Mouse (Mus musculus) right cerebral cortex, adult 2 months (tissue): ENCODE measurements around the gene Eci1.
"Not testable (repeated sequence)": the region's sequence is repeated elsewhere in the genome, so short reads cannot be mapped to it uniquely, and the experiment has no call there.

Experiments used
- DNase-seq, 2 experiments: peaks; one replicate each; pipeline ENCODE4 v3.0.0; 2021 to 2022; ENCODE audit warnings: low spot score in 2 of 2

Gene Eci1

DNA sequence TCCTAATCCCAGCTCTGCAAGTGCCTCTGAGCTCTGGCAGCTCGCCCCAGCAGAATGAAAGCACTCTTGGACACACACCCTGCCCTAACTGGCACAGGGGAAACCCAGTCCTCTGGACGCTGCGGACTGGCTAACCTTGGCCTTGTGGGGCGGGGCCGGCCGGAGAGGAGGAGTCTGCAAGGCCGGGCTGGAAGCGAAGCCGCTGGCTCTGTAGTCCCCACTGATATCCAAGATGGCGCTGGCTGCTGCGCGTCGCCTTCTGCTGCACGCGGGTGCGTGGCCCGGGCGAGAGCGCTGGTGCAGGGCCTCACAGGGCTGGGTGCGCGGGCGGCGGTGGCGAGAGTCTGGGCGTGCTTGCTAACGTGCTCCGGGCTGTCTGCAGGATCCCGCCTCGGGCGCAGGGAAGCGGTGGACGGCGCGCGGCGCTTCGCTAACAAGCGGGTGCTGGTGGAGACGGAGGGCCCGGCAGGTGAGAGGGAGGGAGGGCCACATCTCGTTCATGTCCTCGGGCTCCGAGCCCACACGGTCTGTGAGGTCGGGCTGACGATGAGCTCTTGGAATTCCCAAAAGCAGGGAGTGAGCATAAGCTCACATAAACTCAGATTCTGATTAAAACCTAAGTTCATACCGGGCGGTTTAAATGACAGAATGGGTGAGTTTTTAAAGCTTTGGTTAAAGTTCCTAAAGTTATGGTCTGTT lies at the start of gene Eci1:
TSS of gene Eci1 (plus strand) at position 171 of the 699 bp plus-strand sequence.
- peak; percentile 86 to 87 for DNase-seq

DNA sequence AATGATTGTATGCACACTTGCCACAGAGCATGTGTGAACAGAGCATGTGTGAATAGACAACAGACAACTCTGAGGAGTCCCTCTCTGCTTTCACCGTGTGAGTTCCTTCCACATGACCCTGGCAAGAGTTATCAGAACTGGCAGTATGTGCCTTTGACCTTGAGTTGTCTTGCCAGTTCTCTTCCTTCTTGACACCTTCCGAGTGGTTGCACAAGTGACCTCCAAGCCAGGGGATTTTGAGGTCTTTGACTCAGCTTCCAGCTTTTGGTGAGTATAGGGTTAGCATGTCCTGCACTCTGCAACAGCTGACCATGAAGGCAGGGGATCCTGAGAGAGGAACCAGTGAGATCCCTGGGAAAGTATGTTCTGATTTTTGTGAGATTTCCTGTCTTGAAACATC lies 47.9 kb upstream of the Eci1 start:
- DNase-seq, result no peak

DNA sequence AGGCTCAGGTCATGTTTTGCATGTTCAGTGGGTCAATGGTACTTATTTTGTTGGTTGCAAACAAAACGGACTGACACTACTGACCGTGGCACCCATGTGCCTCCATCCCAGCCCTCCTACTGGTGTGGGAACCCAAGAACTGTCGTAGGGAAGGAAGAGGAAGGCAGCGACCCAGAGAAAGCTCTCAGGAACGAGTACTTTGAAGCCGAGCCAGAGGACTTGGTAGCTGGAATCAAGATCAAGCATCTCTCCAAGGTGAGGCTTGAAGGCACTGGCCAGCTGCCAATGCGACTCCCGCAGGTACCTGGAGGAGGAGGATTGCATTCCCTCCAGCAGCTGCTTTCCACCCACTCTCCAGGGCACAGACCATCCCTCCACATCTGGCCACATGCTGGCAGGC lies 42.7 kb upstream of the Eci1 start:
- no peak for DNase-seq

DNA sequence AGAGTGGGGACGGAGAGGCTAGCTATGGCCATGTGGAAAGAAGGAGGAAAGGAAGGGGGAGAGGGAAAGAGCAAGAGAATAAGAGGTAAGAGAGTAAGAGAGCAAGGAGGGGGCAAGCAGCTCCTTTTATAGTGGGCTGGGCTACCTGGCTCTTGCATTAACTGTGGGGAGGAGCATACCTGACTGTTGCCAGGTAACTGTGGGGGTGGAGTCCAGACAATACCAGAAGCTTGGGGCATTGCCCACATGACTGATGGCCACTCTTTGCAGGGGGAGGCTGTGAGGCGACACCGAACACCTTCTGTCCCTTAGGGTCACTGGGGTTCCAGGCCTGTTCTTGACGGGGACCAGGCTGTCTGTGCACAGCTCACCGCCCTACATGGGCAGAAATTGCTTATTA lies 37.7 kb upstream of the Eci1 start:
- no peak for DNase-seq

DNA sequence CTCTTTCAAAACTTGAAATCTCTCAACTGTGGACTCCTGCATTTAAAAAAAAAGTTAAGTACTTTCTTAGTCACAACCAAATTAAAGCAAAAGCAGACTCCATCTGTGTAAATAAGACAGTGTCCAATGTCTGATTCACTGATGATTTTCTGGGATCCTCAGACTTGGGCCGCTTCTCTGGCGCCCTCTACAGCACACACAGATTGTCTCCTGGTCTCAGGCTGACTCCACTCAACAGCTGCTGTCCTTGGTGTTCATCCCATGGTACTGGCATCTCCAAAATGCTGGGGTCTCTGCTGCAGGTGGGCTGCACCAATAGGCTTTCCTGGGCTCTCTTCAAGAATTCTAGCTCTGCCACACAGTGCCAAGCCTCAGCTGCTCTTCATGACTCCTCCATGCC lies 36.6 kb upstream of the Eci1 start:
- DNase-seq, result peak; percentile 45 to 68

DNA sequence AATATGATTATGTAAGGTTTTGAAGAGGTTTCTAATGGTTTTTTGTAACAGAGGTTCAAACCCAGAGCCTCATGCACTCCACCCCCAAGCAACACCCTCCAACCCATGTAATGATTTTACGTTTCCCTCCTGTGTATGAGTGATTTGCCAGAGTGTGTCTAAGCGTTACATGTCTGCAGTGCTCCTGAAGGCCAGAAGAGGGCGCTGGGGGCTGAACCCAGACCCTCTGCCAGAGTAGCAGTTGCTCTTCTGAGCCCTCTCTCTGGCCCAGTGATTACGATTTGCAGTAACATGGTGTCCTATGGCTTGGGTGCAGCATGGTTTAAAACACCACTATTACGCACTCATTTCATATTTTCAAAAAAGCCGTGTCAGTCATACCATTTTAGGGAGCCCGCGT lies 35.3 kb upstream of the Eci1 start:
- DNase-seq, result no peak

DNA sequence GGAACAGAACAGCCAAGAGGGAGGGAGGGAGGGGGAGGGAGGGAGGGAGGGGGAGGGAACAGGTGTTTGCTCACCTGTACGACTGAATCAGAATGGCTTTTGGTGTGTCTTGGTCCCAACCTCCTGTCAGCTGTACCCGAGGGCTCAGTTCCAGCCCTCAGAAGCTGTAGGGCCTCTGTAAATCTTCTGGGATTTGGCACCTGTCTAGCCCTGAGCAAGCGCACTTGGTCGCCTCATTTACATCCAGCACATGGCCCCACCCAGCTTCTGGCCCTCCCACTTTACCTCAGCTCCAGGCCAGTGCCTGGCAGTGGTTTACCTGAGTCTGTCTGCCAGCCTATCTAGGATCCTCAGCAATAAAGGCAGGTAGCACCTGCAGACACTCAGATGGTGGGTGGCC lies 32.9 kb upstream of the Eci1 start:
- no peak for DNase-seq

DNA sequence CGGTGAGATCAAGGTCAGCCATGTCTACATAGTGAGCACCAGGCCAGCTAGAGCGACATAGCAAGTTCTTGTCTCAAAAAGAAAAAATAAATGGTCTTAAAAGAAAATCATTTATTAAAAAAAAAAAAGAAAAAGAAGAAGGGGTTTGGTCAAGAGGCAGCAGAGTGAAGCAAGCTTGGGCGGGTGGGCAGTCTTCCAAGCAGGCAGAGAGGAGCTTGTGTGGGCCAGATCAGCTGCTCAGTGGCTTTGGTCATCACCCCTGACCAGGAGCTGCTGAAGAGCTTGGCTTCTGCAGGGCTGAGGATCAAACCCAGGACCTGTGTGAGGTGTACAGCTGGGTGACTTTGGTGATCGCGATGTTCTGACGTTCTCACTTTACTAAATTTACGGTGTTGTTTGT lies 32.0 kb upstream of the Eci1 start:
- DNase-seq, result no peak

DNA sequence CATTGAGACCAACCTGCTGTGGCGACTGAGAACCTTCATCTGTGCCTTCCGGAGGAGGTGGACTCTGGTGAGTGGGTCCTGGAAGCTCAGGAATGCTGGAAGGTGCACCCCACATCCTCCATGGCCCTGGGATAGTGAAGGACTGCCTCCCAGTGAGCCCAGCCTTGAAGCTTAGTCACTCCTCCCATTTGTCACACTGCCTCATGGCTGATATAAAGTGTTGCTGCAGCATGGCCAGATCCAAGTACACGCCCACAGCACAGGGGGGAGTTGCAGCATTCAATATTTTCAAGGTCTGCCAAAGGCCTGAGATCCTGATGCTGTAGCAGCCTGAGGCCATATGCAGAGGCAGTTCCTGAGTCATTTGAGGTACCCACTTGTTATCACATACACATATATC lies 24.1 kb upstream of the Eci1 start:
- no peak for DNase-seq

DNA sequence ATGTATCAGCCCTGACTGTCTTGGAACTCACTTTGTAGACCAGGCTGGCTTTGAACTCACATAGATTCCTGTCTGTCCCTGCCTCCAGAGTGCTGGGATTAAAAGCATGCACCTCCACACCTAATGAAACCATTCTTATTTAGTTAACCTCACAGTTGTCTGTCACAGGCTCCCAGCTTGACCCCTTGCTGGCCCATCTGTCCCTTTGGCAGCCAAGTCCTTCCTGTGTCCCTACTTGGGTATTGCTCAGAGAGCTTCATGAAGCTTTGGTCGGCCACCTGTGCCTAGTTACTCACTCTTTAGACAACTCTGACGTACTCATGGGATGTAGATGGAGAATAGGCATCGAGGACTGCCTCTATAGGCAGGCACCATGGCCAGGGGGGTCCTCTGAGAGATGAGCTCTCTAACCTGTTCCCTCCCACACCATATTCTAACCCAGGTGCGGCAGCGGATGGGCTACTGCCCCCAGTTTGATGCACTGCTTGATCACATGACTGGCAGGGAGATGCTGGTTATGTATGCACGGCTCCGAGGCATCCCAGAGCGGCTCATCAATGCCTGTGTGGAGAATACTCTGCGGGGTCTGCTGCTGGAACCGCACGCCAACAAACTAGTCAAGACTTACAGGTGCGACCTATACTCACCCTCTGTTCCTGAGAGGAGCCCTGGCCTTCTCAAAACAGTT lies 19.2 kb upstream of the Eci1 start:
- DNase-seq, result no peak

DNA sequence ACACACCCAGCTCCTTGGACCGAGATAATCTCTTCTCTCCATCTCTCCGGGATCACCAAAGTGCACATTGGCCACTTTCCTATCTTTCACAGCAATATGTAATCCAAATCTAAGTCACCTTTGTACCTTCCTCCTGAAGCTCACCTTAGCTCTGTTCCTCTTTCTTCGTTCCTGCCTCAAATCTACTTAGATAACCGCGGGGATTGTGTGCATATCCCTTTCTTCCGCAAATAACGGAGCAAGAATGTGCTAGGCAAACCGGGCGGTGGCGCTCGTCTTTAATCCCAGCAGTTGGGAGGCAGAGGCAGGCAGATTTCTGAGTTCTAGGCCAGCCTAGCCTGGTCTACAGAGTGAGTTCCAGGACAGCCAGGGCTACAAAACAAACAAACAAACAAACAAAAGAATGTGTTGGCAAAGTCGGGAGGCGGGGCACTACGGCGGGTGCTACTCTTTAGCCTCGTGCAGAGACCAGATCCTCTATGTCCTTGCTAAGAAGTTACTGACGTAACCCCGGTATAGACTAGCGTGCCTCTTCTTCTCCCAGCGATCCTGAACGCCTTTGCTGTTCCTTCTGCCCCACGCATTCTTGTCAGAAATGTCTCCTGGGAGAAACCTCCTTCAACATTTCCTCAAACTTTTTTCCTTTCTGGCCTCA lies 12.8 kb upstream of the Eci1 start:
- DNase-seq, result no peak

DNA sequence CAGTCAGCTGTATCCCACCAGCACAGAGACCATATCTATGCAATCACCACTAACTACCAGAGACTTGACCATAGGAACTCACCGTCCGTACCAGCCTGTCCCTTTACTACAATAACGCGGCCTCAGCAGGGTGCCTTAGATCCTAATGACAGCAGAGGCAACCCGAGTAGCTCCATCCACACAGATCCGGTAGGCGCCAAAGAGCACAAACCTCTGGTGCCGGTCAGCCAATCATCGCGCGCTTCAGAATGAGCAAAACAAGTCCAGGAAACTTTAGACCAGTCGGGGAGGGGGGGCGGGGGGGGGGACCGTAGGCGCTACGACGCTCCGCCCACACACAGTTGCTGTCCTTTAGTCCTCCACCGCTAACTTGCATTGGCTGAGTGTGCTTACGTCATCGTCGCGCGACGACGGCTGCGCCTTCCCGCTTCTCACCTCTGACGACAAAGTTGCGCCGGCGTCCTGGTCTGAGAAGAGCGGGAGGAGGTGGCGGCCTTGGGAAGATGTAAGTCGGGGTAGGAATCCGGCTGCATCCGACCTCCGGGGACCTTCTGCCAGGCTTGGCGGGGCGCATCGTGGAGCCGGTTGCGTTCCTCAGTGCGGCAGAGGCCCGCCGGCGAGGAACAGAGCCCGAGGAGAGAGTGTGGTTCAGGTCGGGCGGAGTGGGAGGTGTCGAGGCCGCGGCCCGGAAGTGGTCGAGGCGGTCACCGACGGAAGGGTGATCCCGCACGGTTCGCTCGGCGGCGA lies 12.0 kb upstream of the Eci1 start, which contains the start of gene Rnps1:
TSS of gene Rnps1 (plus strand) at position 336 of the 747 bp plus-strand sequence.
- DNase-seq, result peak; percentile 90 to 94

DNA sequence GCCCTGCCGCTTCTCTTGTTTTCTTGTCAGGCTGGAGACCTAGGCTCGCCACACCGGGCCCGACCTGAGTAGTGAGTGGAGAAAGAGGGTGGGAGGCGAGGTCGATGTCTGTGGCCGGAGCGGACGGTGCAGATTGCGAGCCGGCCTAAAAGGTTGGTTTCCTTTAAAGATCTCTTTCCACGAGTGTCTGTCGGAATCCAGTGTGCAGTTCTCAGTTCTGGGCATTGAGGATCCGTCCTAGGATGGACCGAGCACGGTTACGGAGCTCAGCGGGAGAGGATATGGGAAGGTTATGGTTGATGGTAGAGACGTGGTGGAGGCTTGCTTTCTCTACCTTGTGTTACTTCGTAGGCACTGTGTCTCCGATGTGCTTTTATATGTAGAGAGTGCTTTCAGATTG lies 11.4 kb upstream of the Eci1 start:
- DNase-seq, result no peak

DNA sequence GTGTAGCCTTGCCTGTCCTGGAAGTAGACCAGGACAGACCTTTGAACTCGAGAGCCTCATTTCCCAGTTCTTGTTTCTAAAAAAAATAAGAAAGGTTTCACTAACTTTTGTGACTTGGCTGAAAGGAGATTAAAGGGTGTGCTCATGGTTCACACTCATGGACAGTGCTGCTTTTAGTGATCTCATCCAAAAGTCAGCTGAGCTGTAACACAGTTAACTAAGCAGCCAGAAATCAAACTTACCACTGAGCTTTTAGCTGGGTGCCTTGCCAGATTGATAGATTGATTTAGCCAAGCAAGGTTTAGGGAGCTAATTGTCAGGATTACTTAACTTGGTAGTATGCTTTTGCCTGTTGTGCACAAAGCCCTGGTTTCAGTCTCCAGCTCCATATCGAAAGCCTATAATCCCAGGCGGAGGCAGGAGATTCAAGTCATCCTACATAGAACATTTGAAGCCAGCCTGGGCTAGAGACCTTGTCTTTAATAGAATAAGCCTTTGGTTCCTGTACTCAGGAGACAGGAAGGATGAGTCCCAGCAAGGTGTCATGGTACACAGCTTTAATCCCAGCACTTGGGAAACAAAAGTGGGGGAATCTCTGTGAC lies 10.3 kb upstream of the Eci1 start:
- no peak for DNase-seq

DNA sequence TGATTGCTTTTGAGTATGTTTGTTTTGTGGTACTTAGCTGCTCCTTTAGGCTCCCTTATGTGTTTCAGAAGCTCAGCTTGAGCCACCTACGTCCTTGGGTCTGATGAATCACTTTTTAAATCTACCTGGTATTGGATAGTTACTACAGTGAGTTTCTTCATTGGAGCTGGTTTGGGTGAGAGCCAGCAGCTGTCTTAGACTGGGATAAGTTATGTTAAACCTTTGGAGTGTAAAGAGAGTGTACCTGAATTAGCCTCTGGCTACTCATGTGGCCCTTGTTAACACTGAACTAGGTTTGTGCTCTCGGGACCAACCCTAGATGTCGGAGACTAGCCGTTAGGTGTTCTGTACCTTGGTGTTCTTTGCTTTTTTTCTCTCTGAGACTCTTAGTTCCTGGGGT lies 3.3 kb upstream of the Eci1 start:
- DNase-seq, result no peak

DNA sequence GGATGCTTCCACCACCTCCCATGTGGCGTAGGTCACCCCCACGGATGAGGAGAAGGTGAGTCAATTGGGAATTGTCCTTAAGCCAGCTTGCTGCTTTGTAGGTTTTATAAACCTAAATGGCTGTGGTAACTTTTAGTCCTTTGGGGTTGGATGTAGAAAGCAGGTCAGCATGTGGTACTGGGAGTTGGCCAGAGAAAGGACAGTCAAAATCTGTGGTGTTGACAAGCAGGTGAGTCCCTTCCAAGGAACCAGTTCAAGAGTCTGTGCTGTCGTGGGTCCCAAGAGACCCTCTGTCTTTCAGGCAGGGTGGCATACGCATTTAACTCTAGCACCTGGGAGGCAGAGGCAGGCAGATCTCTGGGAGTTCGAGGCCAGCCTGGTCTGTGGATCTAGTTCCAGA lies 2.0 kb upstream of the Eci1 start:
- no peak for DNase-seq

DNA sequence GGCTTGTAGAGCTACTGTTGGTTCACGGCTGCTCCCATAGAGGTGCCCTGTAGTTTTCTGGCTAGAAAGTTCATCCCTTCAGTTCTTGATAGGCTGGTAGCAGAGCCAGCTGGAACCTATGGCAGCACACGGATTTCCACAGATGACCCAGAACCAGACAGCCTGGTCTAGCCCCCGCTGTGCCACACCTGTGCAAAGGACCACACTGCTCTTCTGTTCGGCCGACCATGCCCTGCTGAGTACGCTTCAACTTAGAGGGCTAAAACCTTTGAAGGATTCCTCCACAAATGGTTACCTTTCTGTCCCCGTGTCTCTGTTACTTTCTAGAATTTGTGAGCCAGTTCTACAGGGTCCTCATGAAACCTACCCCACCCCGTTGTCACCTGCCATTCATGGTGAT lies 1.1 kb upstream of the Eci1 start:
- DNase-seq, result not testable (repeated sequence)

DNA sequence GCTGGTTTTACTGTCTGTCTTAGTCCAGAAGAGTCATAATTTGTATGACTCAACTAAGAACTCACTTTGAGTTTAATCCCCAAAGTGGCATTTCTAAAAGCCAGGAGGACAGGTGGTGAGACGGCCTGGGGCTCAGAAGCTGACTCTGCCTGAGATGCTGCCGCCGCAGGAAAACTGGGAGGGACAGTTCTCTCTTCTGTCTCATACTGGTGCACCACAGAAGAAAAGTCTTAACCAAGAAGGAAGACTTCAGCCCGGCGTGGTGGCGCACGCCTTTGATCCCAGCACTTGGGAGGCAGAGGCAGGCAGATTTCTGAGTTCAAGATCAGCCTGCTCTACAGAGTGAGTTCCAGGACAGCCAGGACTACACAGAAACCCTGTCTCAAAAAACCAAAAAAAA lies 536 bp upstream of the Eci1 start:
- DNase-seq, result no peak

DNA sequence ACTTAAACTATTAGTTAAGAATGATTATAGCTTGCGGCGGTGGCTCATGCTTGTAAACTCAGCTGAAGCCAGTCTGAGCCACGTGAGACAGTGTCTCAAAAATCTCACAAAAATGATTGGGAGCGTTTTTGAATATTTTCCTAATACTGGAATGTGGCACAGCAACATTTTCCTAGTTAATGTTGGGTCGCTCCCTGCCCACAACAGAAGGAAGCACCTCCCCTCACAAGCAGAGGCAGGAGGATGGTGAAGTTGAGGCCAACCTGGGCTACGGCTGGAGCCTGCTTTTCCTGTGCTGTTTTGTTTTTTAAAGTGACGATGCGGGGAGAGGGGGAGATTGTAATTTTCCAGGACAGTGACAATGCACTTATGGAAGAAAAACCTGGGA lies 723 bp downstream of the Eci1 start:
- no peak for DNase-seq

DNA sequence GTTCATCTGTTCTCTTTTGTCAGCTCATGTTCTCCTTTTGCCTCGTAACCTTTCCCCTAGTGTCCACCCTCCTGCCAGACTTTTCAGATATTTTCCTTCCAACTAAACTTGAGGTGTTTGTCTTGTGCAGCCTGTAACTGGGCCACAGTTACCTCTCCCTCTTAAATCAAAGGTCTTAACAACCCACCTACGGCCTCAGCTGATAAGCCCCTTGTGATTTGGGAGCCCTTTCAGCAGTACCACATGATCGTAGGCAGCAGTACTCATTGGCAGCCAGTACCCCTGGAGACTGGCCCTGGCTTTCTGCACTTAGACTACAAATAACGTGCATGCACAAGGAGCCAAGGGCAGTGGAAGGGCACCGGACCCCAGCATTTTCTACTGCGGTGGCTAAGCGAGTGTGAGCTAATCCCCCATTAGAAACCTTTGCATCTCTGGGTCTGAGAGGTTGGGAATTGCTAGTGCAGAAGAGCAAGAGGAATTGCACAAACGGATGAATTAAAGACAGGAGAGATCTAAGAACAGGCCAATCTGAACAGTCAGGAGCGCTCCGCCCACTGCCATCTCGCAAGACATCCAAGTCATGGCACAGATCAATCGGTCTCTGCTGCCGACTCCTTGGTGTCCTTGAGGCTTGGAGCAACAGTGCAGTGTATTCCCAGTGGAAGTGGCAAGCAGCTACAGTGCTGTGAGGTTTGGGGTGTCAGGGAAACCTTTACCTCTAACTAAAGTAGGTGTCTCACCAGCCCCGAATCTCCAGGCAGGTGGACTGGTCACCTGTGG lies 3.0 kb downstream of the Eci1 start:
- no peak for DNase-seq

DNA sequence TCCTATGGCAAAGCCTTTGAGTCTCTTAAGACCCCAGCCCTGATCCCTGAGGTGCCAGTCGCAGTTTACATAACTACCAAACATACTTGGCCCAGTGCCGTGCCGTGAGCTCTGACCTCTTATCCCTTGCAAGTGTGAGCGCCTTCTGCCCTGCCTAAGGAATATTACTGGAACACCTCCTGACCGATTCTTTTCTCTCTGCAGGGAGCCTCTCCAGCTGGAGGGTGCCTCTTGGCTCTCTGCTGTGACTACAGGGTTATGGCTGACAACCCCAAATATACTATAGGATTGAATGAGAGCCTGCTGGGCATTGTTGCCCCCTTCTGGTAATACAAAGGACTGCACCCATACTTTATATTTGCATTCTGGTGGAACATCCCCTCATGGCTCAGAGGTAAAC lies 10.6 kb downstream of the Eci1 start:
- peak; percentile 42 to 44 for DNase-seq
